Mouse (Mus musculus) left cerebral cortex, adult 2 months (tissue): ENCODE results near the gene Gm382. TPM values are rescaled to one million over a fixed set of nuclear protein-coding genes. Genes with fewer than 3 reads are reported as not detected.

ENCODE experiments used
- DNase-seq, 2 experiments: peaks; one replicate each; pipeline ENCODE4 v3.0.0; 2021 to 2022; ENCODE audit warnings: low spot score in 2 of 2, mixed read lengths in 1 of 2; ENCODE audit errors: extremely low spot score in 1 of 2
- H3K27ac ChIP-seq: fragments of 200-600 bp; 2 replicates; pipeline ENCODE4 v1.8.1; 2022
- H3K4me3 ChIP-seq: fragments of 200-600 bp; 2 replicates; pipeline ENCODE4 v1.8.1; 2022
- CTCF ChIP-seq: fragments of 200-600 bp; IDR thresholded peaks from 2 replicates; pipeline ENCODE4 v1.8.1; 2022; ENCODE audit warnings: antibody characterized with exemption, mild to moderate bottlenecking, moderate library complexity
- intact Hi-C: fragments of 180-260 bp; cut with DNase I; formaldehyde crosslinking; loops from one replicate; pipeline ENCODE4 v1.15.1; 2025
- long read RNA-seq, 2 experiments: library from polyadenylated mRNA; stranded (forward); transcript quantifications; one replicate each; pipeline ENCODE4 v2.0.0; 2021; ENCODE audit warnings: borderline mapping rate in 2 of 2
- total RNA-seq, 2 experiments: library from RNA; stranded (reverse); gene quantifications; 2 replicates each; pipeline ENCODE4 v1.2.3; 2021

Gene Gm382
- total RNA-seq, result not detected
- long read RNA-seq, experiment 1, result 0 reads
- long read RNA-seq, experiment 2, result 0 reads

DNA sequence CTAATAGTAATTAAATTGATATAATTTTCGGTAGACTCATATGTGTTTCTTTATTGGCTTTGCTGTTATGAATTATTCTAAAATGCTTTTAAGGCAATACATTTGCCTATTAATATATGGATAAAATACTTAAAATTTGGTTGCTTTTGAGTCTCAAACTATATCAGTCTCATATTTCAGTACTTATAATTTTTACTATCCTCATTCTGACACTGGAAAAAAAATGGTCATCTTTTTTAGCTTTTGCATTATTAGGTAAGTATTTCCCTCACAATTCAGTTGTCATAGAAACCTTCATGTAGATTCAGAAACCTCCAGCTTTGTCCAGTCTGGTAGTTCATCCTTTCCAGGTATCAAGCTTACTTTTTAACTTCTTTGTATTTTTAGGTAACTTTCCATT is at the start of gene Gm382:
TSS of gene Gm382 (plus strand) at position 301 of the 400 bp plus-strand sequence.
- H3K27ac ChIP-seq, result no peak within 1 kb of the TSS
- no peak within 1 kb of the TSS for H3K4me3 ChIP-seq
- intact Hi-C loops, result no loop called here
- no peak for DNase-seq
- no peak for TF ChIP-seq CTCF

DNA sequence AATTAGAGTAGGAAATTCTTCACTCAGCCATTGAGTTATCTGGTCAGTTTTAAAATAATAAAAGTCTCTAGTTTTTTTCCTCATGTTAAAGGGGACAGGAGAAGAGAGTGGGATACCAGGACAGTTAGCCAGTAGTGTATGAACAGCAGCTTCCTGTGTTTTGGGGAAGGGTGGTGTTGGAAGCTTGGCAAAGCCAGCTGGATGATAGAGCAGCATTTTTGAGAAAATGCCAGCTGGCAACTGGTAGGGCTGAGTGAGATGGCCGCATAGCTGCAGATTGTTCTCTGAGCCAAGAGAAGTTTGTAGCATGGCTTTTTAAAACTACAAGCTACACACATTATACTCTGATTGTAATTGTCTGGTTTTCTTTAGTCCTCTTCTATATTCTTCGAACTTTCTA is 30.4 kb downstream of the Gm382 start:
- H3K27ac ChIP-seq, result no peak overlapping the region
- intact Hi-C loops, result no loop called here
- no peak overlapping the region for H3K4me3 ChIP-seq
- no peak for DNase-seq
- no peak for TF ChIP-seq CTCF

DNA sequence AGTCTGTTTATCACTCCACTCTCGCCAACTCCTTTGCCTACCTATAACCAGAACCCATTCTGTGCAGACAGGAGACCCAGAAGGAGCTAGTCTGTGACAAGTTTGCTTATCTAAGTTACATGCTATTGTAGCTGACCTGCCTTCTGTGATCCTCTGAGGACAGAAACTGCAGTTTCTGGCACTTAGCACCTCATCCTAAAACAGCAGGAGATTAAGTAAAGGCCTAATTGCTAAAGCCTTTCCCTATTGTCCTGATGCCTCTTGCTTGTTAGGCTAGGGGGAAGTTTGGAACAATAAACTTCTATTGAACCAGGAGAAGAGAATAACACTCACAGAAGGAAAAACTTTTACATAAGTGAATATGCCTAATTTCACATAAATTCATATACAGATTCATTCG is 51.5 kb downstream of the Gm382 start:
- no peak for TF ChIP-seq CTCF
- H3K4me3 ChIP-seq, result no peak overlapping the region
- DNase-seq, result no peak
- intact Hi-C loops, result no loop called here
- no peak overlapping the region for H3K27ac ChIP-seq

DNA sequence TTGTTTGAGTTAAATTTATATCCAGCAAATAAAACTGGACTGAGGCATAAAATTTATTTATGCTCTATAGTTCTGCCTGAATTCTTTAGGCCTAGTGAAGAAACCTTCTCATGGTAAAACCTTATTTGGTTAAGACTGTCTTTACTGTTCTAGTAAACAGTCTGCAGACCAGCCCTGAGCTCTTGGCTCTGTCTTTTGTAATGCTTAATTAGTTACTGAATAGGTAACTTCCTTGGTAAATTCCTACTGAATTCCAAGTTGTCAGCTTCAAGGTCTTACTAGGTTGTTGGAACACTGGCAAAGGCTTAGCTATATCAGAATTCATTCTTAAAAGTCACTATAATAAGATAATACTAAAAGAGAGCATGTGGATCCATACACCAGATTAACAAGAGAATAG is 53.3 kb downstream of the Gm382 start:
- intact Hi-C loops, result no loop called here
- no peak overlapping the region for H3K4me3 ChIP-seq
- TF ChIP-seq CTCF, result no peak
- H3K27ac ChIP-seq, result no peak overlapping the region
- no peak for DNase-seq

DNA sequence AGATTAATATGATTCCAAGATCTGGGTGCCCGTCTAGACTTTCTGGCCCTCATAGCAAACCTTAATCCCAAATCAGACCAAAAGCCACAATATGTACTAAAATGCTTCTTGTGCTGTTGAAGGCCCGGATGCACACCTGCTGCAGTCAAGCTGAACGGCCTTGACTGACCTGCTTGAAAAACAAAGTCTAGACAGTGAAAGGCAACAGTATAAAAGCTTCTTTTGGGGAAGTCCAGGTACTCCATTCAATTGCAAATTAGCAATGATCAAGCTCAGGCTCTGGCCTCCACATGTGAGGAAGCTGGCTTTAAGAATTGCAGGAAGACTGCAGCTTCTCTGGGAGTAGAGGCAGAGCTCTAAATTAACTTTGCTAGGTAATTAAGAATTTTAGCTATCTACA is 54.2 kb downstream of the Gm382 start:
- no peak for TF ChIP-seq CTCF
- no peak overlapping the region for H3K4me3 ChIP-seq
- no peak overlapping the region for H3K27ac ChIP-seq
- DNase-seq, result no peak
- intact Hi-C loops, result no loop called here

DNA sequence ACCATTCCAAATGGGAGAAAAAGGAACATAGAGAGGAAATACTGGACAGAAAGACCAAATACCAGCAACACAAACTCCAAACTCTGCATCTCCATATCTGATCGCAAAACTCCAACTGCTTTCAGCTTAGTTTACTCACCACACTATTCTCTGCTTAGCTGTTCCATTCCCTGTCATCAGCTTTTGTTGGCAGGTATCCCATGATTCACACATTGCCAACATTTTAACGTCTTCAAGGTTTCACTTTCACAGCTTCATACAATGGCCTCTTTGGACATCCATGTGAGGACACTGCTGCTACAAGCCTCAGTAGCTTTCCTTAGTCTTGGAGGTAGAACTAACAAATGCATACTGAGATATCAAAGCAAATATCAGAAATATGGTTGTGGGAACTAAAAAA is 64.6 kb downstream of the Gm382 start:
- TF ChIP-seq CTCF, result no peak
- DNase-seq, result no peak
- no peak overlapping the region for H3K4me3 ChIP-seq
- intact Hi-C loops, result no loop called here
- H3K27ac ChIP-seq, result no peak overlapping the region

Other genes starting within 250 kb of the Gm382 start
- gene 4932411N23Rik, start 224.1 kb upstream of the Gm382 start, total RNA-seq, result not detected